22 mouse cellular contexts compared by ENCODE assay signal in the genomic region with DNA sequence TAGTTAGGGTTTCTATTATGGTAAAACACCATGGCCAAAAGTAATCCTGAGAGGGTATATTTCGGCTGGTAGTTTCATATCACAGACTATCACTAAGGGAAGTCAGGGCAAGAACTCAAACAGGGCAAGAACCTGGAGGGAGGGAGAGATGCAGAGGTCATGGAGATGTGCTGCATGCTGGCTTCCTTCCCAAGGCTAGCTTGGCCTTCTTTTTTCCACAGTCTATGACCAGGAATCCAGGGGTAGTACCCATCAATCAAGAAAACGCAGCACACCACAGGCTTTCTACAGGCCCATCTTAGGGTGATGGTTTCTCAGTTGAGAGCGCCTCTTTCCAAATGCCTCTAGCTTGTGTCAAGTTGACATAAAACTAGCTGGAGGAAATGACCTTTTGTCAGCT.
"Had no signal": no experiment of that assay in that cellular context is flagged by ENCODE, and none has a peak within 500 bp of the region (broad histone marks: within the 10 kb centered on the region; RNA-seq: fewer than 3 reads in every experiment).

No protein-coding gene starts in this region.

- H3K4me1 ChIP-seq: lung, embryonic 15.5 days; midbrain, embryonic 15.5 days; neural tube, embryonic 13.5 days; neural tube, embryonic 15.5 days had no signal

- H3K36me3 ChIP-seq: lung, embryonic 15.5 days; midbrain, embryonic 13.5 days; midbrain, embryonic 15.5 days; neural tube, embryonic 13.5 days; neural tube, embryonic 15.5 days had no signal

- H3K27ac ChIP-seq: lung, embryonic 15.5 days; macrophage; midbrain, embryonic 13.5 days; midbrain, embryonic 15.5 days; neural tube, embryonic 13.5 days; neural tube, embryonic 15.5 days had no signal

- H3K27me3 ChIP-seq: lung, embryonic 15.5 days; megakaryocyte, embryonic 14.5 days; midbrain, embryonic 13.5 days; midbrain, embryonic 15.5 days; neural tube, embryonic 13.5 days; neural tube, embryonic 15.5 days had no signal

- H3K9ac ChIP-seq: liver, postnatal 0 days; lung, embryonic 15.5 days; midbrain, embryonic 13.5 days; midbrain, embryonic 15.5 days; neural tube, embryonic 13.5 days; neural tube, embryonic 15.5 days had no signal

- DNase-seq: liver, postnatal 0 days; lung, adult 2 months; lung, postnatal 14 days; lung, postnatal 36 days; retina, postnatal 1 day; right cerebral cortex, adult 18-20 months; right cerebral cortex, postnatal 25 days; right cerebral cortex, postnatal 4 days; spleen, adult 18-20 months; thymus, adult 2 months; thymus, postnatal 25 days; thymus, postnatal 4 days had no signal

- H3K9me3 ChIP-seq: lung, embryonic 15.5 days; midbrain, embryonic 15.5 days had no signal

- H3K4me2 ChIP-seq: lung, embryonic 15.5 days; midbrain, embryonic 11.5 days; midbrain, embryonic 13.5 days; midbrain, embryonic 15.5 days; neural tube, embryonic 13.5 days; neural tube, embryonic 15.5 days had no signal

- ATAC-seq: liver, postnatal 0 days; lung, postnatal 0 days; midbrain, embryonic 13.5 days; midbrain, embryonic 15.5 days had no signal

- H3K4me3 ChIP-seq: lung, embryonic 15.5 days; megakaryocyte, embryonic 14.5 days; midbrain, embryonic 13.5 days; midbrain, embryonic 15.5 days; myocyte; neural tube, embryonic 13.5 days; neural tube, embryonic 15.5 days had no signal
